Mouse (Mus musculus): ENCODE results near the gene Lpcat3.
A peak's percentile ranks its signal among the peaks of the same experiment; 100 is the strongest.
"Not testable (repeated sequence)": the region's sequence is repeated elsewhere in the genome, so short reads cannot be mapped to it uniquely, and the experiment has no call there.

The Lpcat3 gene

DNA sequence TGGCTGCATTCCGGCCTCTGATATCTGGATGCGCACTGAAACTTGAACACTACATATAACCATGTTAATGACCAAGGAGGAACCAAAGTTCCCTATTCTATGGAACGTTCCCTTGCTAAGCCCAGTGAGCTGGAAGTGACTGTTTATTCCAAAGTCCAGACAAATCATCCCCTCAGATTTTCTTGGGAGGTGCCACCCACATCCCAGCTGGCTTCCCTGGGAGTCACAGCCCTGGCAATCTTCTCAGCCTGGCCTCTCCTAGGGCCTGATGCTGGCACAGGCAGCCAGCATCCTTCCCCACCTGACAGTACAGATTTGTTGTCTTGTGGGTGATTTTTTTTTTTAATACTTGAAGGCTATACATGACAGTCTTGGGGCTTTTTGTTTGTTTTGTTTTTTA lies 16.7 kb downstream of the Lpcat3 start:
- DNase-seq, result no peak

DNA sequence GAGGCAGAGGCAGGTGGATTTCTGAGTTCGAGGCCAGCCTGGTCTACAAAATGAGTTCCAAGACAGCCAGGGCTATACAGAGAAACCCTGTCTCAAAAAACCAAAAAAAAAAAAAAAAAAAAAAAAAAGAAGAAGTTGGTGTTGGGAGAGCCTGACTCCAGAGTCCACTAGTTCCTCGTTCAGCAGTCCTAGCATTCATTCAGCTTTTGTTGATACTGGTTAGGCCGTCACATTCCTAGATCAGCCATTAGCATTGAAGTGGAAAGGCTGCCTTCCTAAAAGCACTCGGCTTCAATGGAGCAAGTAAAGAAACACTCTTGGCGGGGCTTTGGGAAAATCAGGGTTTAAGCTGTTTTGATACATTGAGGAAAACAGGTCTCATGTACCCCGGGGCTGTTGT lies 19.5 kb downstream of the Lpcat3 start:
- DNase-seq, result not testable (repeated sequence)

- no peak for DNase-seq
Observed at GRCm38 (mm10) chr6:124683591-124684417, 21.0 kb downstream of the Lpcat3 start.

DNA sequence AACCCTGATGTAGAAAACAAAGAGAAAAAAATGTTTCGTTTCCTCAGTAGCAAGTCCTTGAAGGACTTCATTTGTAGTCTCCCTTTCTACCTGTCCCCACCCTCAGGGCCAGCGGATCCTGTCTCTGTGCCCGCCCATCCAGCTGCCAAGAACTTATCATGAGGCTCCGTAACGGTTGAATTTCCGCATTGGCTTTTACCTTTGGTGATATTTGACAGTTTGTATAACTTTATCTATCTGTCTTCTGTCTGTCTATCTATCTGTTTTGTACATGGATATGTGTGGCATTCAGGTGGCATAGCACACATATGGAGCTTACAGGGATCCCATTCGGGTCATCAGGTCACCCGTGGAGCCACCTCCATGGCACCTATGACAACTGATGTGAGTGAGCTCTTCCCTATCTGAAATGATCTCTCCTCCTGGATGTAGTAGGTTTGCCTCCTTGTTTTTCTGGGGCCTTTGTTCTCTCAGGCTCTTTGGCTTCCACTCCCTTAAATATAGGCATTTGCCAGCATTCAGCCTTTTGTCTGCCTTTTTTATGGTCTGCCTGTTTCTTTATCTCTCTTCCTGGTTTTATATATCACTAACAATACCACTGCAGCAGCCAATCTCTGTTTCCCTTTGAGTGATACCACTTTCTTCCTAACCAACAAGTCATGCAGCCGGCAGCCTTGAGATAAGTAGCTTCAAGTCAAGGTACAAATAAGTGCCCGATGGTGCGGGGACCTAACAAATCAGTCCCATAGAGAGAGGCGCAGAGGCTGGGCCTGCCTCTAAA lies 23.0 kb downstream of the Lpcat3 start:
- no peak for DNase-seq

- DNase-seq, result not testable (repeated sequence)
Observed at GRCm38 (mm10) chr6:124686644-124687043, 23.8 kb downstream of the Lpcat3 start.

DNA sequence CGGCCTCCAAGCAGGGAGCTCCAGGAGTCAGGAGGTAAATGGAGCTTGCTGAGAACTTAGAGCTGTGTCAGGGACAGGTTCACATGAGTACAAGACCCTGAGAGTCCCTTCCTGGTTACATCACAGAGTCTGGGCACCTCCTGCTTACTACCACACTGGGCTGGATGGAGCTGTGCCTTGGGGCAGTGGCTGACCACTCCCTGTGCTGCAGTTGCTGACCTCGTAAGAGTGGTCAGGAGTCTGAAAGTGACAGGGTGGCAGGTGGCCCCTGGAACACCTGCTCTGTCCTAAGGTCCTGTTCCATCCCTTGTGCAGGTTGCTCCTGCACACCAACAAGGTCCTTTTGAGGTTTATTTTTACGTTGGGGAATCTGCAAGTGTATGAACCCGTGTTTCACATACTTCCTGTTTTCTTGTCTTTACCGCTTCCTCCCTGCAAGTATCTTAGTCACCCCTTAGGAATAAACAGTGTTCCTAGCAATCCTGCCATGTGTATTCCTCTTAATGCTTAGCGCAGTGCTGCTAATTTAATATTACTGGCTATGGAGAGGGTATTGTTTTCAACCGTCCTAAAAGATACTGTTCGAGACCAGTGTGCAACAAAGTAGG lies 25.4 kb downstream of the Lpcat3 start:
- DNase-seq, result no peak

DNA sequence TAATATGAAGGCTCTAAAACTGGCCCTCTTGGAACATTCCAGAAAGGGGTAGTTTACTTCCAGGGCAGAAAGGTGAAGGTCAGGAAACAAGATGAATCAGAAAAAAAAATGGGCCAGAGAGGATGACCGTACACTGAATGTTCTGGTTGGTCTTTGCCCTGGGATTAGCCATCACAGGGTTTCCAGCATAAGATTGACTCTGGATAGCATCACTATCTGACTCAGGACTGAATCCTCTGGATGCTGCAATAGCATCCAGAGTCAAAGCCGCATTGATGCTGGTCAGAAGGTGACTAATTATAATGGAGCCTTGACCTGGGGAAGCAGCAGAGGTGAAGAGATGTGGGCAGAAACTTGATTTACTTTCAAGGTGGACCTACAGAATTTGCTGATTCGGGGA lies 26.2 kb downstream of the Lpcat3 start:
- DNase-seq, result no peak

- no peak for DNase-seq
Observed at GRCm38 (mm10) chr6:124690517-124690916, 27.7 kb downstream of the Lpcat3 start.

DNA sequence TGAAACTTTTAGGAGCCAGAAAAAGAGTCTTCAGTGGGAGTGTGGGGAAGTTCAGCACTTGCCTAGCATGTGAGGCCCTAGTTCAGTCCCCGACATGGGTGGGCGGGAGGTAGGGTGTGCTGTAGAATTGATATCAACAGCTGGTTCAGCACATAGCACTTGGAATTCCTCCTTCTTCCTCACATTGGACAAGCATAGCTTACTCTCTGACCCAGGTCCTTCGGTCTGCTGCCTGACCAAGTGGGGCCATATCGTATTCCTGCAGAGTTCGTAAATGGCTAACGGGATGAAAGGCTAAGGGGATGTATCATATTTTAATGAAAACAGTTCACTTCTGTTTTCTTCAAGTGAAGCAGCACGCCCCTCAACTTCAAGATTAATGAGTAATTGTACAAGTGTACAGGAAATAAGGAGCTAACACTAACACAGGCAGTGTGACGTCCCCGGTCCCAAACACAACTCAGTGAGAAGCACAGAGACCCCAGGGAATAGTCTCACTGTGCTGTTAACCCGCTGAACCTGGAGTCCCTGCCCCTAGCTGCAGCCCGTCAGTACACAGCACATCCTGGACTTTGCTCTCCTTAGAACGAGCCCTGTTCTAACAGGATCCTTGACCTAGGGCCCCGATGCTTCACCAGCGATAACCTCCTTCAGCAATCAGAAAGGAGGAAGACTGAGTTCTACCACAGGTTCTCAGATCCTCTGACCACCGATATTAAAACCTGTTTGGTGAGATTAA lies 30.6 kb downstream of the Lpcat3 start:
- DNase-seq, result no peak

DNA sequence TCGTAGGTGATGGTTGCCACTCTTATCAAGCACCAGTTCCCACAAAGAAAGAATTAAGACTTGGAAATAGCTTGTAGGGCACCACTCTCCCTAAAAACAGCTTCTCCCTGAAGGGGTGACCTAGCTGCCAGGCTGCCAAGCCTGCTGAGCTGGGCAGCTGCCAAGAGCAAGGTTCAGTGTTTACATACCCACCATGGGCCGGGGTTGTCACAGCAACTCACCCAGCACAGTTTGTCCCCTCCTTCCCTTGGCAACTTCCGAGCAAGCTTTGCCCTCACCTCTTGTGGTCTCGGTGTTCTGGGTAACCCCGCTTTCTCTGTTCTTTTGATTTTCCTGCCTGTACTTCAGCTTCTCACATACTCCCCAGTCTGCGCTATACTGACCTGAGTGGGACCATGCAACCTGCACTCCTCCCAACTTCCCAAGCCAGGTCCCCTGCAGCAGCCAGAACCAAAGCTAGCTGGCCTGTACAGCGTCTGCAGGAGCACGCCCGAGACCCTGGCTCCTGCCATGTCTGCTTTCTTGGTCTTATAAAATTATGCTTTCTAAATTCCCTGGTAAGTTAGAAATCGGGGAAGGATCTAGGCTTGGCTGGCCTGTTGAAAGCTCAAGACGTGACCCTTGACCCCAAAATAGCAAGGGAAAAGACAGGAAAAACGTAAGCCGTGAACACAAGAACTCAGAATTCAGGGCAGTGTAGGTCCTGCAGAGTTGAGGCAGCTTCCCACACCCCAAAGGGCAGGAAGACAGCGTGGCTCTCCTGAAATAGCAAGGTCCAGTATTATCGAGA lies 31.5 kb downstream of the Lpcat3 start:
- peak; percentile 76 for DNase-seq

- no peak for DNase-seq
Observed at GRCm38 (mm10) chr6:124696441-124697150, 33.8 kb downstream of the Lpcat3 start.

GRCm38 (mm10) chr6:124698751-124699150 lies 35.9 kb downstream of the Lpcat3 start:
- no peak for DNase-seq

DNA sequence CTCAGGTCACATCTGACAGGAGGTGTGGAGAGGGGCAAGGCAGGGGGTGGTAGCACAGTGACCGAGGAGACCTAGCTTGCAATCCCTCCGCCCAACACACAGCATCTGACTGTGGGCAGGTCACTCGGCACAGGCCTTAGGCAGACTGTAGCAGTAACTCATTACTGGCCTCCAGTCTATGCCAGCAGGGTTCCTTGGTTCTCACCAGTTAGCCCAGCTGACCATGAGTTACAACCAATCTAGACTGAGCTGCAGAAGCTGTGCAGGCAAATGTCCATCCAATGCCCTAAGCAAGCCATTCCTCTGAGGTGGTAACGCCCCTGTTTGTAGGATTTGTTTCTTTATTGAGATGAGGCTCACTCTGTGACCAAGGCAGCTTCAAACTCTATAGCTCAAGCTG lies 36.5 kb downstream of the Lpcat3 start:
- peak; percentile 57 for DNase-seq

DNA sequence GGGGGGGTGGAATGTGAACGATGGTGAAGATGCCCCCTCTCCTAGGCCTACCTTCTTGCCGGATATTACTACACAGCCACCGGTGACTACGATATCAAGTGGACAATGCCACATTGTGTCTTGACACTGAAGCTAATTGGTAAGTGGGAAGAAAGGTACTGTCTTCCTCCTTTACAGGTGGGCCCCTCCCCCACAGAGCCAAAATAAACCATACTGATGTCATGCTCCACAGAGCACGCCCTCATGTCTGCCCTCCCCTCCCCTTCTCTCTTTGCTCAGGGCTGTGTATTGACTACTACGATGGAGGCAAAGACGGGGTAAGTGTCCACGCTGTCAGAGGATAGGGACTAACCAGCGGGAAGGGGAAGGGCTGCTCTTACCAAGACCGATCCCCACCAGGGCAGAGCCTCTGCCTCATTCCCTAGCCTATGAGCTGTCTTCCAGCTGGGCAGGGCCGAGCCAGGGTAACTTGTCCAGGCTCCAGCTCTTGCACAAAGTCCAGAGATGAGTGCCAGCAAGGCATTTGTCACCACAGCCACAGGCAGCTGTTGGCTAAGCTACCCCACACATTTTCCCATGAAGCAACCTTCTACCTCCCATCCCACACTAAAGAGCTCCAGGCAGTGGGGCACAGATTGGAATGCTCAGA lies 37.3 kb downstream of the Lpcat3 start:
- peak; percentile 56 for DNase-seq

DNA sequence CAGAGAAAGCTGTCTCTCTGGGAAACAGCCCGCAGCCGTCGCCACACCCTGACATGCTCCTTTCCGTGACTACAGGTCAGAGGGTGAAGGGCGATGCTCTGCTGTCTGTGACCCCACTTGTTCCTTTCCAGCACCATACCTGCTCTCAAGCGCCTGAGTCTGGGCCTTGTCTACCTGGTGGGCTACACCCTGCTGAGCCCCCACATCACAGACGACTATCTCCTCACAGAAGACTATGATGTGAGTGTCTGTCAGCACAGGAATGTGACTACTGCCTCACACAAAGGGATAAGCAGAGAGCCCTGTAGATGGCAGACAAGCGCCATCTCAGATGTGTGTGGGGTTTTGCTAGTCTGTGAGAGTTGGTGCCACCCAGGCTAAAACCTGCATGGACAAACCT lies 38.5 kb downstream of the Lpcat3 start:
- no peak for DNase-seq

- no peak for DNase-seq
Observed at GRCm38 (mm10) chr6:124702102-124702783, 39.4 kb downstream of the Lpcat3 start.

DNA sequence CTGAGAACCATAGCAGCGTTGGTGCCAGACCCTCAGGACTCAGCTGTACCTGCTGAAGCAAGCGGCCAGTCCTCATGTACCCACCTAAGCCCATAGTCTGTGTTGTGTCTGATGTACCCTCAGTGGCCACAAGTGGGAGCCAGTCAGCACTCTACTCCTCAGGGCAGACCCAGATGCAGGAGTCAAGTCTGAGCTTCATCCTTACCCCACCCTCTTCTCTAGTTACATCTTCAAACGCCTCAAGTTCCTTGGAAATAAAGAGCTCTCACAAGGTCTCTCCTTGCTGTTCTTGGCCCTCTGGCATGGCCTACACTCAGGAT lies 39.9 kb downstream of the Lpcat3 start:
- peak; percentile 66 for DNase-seq

GRCm38 (mm10) chr6:124703789-124704188 lies 41.0 kb downstream of the Lpcat3 start:
- no peak for DNase-seq

DNA sequence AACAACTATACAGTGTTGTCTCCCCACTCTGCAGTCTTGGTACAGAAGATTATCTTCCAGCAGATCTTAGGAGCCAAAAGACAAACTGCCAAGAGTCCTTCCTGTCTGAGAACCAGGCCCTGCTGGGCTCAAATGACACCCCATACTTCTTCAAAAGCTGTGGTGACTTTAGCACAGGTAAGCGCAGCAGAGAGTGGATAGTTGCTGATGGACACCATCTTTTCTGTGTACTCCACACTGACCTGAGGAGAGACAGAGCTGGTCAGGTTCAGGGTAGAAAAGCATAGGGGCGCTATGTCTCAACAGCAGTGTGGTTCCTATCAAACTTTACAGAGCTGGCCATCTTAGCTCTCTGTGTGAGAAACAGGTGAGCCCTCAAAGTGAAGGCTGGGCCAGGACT lies 41.6 kb downstream of the Lpcat3 start:
- DNase-seq, result no peak

- DNase-seq, result no peak
Observed at GRCm38 (mm10) chr6:124706061-124706627, 43.3 kb downstream of the Lpcat3 start.
